Mouse (Mus musculus) liver, postnatal 0 days (tissue): ENCODE data around the gene Gtf2ird1. TPM values are rescaled to one million over a fixed set of nuclear protein-coding genes. Genes with fewer than 3 reads are reported as not detected.

Source experiments
- ATAC-seq: fragments of 200-750 bp; cut with Nextera tagmentation; 2 replicates; pipeline ENCODE4 v1.8.0; 2017; ENCODE audit warnings: mild to moderate bottlenecking, moderate library complexity
- DNase-seq: peaks from one replicate; pipeline ENCODE4 v3.0.0-alpha.2; 2016
- H3K27ac ChIP-seq: fragments of 300-500 bp; sonication (generic); 2 replicates; pipeline ENCODE4 v1.5.1; 2014; ENCODE audit warnings: antibody characterized with exemption, moderate library complexity, mild to moderate bottlenecking, low read depth
- H3K27me3 ChIP-seq: fragments of 300-500 bp; sonication (generic); 2 replicates; pipeline ENCODE4 v1.6.1; 2014; ENCODE audit warnings: low read length, control low read depth, mixed read lengths; ENCODE audit not compliant: insufficient read depth
- H3K36me3 ChIP-seq: fragments of 300-500 bp; sonication (generic); replicated peaks from 2 replicates; pipeline ENCODE4 v1.6.1; 2014; ENCODE audit warnings: mild to moderate bottlenecking, control low read depth, low read length, moderate library complexity, mixed read lengths; ENCODE audit not compliant: insufficient read depth
- H3K4me1 ChIP-seq: fragments of 300-500 bp; sonication (generic); 2 replicates; pipeline ENCODE4 v1.6.1; 2014; ENCODE audit warnings: antibody characterized with exemption, mild to moderate bottlenecking, control low read depth; ENCODE audit not compliant: insufficient read depth
- H3K4me2 ChIP-seq: fragments of 300-500 bp; sonication (generic); 2 replicates; pipeline ENCODE4 v1.6.1; 2014; ENCODE audit warnings: low read depth, mild to moderate bottlenecking, low read length, moderate library complexity, mixed read lengths
- H3K4me3 ChIP-seq: fragments of 300-500 bp; sonication (generic); 2 replicates; pipeline ENCODE4 v1.5.1; 2014; ENCODE audit warnings: low read depth, low read length
- H3K9ac ChIP-seq: fragments of 300-500 bp; sonication (generic); replicated peaks from 2 replicates; pipeline ENCODE4 v1.6.1; 2014; ENCODE audit warnings: mild to moderate bottlenecking, moderate library complexity
- H3K9me3 ChIP-seq: fragments of 300-500 bp; sonication (generic); 2 replicates; pipeline ENCODE4 v1.6.1; 2016; ENCODE audit warnings: mild to moderate bottlenecking, control low read depth, low read length, mixed read lengths
- CTCF ChIP-seq: sonication (generic); IDR thresholded peaks from 2 replicates; pipeline ENCODE4 v1.5.1; 2016; ENCODE audit warnings: antibody characterized with exemption, low read depth
- EP300 ChIP-seq: IDR thresholded peaks from 2 replicates; pipeline ENCODE4 v1.6.1; 2016; ENCODE audit warnings: antibody characterized with exemption, low read depth, mild to moderate bottlenecking
- WGBS: fragments of 180-500 bp; shearing (Covaris S2); extraction: QIAGEN DNeasy Blood & Tissue Kit; methylation state at CpG from one replicate; pipeline ENCODE4 v1.1.7; 2014; ENCODE audit not compliant: insufficient replicate concordance; 5-methylcytosine and 5-hydroxymethylcytosine counted together
- polyA plus RNA-seq: library from polyadenylated mRNA; unstranded; fragments of >200 nt; fragmentation: Nextera tagmentation; extraction: Ambion mirVana; gene quantifications from 2 replicates; pipeline ENCODE4 v1.2.1, GENCODE M21; 2015

The Gtf2ird1 gene
- polyA plus RNA-seq, 1 experiment from 2014 or later = 10.0 TPM

- Histone ChIP-seq H3K27me3 (no peaks in the 10 kb centered on the region), H3K36me3 (no peaks in the 10 kb centered on the region), H3K4me3 (no peak overlapping the region), H3K4me2 (no peak overlapping the region), H3K9me3 (peaks cover 4% of the 10 kb centered on the region; the same call in 1 of the 2 replicates), H3K27ac (no peak overlapping the region), H3K4me1 (peaks cover 10% of the 10 kb centered on the region), H3K9ac (no peak overlapping the region)
- TF ChIP-seq CTCF = no peak
- TF ChIP-seq EP300 = no peak
- WGBS = 68% methylated on average over 6 of the region's 6 CpGs
- ATAC-seq (no peak), DNase-seq (no peak)
Measured at GRCm38 (mm10) chr5:134438676-134439425, 17.7 kb downstream of the Gtf2ird1 start.

DNA sequence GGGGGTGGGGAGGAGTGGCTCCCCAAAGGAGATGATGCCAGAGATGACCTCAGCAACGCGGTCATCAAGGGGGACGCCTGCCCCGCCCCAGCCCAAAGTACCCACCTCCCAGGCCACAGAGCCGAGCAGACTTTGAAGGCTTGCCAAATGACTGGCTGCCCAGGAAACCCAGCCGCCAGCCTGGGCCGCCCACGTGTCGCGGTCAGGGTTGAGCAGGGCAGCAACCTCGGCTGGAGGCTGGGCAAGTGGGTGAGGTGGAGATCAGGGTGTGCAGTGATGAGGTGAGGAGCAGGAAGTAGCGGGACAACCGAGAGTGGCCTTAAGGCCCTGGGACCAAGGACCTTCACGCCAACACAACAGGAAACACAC, 19.1 kb downstream of the Gtf2ird1 start:
- no peak overlapping the region for H3K27ac ChIP-seq
- no peaks in the 10 kb centered on the region for H3K36me3 ChIP-seq
- 61% methylated on average over 14 of the region's 14 CpGs for WGBS
- TF ChIP-seq CTCF (no peak), EP300 (no peak)
- DNase-seq (peak; percentile 63), ATAC-seq (peak; percentile 63)
- no peaks in the 10 kb centered on the region for H3K27me3 ChIP-seq
- no peak overlapping the region for H3K4me3 ChIP-seq
- H3K4me2 ChIP-seq = no peak overlapping the region
- H3K9ac ChIP-seq = no peak overlapping the region
- H3K9me3 ChIP-seq = no peaks in the 10 kb centered on the region
- peaks cover 20% of the 10 kb centered on the region for H3K4me1 ChIP-seq

- no peaks in the 10 kb centered on the region for H3K27me3 ChIP-seq
- H3K4me1 ChIP-seq = peaks cover 22% of the 10 kb centered on the region
- H3K9me3 ChIP-seq = no peaks in the 10 kb centered on the region
- WGBS = 83% methylated on average over 13 of the region's 13 CpGs
- no peak for TF ChIP-seq EP300
- no peak for DNase-seq
- ATAC-seq = no peak
- H3K27ac ChIP-seq = no peak overlapping the region; the same call in 1 of the 2 replicates
- no peaks in the 10 kb centered on the region for H3K36me3 ChIP-seq
- H3K4me2 ChIP-seq = no peak overlapping the region
- no peak overlapping the region for H3K4me3 ChIP-seq
- H3K9ac ChIP-seq = no peak overlapping the region
Measured at GRCm38 (mm10) chr5:134436782-134437458, 19.6 kb downstream of the Gtf2ird1 start.

DNA sequence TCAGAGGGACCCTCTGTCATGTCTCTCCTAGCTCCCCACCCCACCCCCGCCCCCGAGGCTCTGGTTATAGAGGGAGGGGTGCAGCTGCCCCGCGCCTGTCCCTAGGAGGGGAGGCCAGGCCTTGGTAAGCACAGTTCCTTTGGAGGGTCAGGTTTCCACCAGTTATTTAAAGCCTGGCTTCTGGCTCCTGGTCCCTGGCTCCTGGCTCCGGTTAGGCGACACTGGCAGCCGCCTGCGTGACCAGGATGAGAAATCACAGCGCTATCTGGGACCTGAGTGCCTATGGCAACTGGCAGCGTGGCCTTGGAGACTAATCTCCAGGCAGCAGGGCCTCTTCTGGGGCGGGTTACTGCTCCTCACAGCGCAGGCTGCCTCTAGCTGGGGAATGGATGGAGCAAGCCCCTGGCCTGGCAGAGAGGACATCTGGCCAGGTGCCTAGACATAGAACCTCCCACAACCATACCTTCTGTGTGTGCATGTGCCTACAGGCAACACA, 20.6 kb downstream of the Gtf2ird1 start:
- 71% methylated on average over 12 of the region's 12 CpGs for WGBS
- H3K27me3 ChIP-seq = no peaks in the 10 kb centered on the region
- DNase-seq (peak; percentile 26), ATAC-seq (no peak)
- TF ChIP-seq CTCF = no peak
- no peak for TF ChIP-seq EP300
- H3K36me3 ChIP-seq = no peaks in the 10 kb centered on the region
- no peak overlapping the region for H3K4me2 ChIP-seq
- no peaks in the 10 kb centered on the region for H3K9me3 ChIP-seq
- H3K27ac ChIP-seq = no peak overlapping the region
- no peak overlapping the region for H3K9ac ChIP-seq
- no peak overlapping the region for H3K4me3 ChIP-seq
- peaks cover 22% of the 10 kb centered on the region for H3K4me1 ChIP-seq

GRCm38 (mm10) chr5:134433137-134433536, 23.4 kb downstream of the Gtf2ird1 start:
- no peak overlapping the region for H3K9ac ChIP-seq
- TF ChIP-seq CTCF = no peak
- TF ChIP-seq EP300 = peak; percentile 46; the same call in 1 of the 2 replicates
- ATAC-seq = peak; percentile 85

DNA sequence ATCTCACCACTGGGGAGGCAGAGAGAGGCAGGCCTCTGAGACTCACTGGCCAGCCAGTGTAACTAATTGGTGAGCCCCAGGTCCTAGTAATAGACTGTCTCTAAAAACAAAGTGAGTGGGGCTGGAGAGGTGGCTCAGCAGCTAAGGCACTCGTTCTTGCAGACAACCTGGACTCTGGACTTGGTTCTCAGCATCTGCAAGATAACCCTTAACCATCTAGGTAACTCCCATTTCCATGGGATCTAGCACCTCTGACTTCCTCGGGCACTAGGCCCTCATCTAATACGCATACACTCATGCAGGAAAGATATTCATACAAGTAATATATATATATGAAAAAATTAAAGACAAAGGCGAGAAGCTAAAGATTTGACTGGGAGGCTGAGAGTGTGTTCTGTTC, 26.4 kb downstream of the Gtf2ird1 start:
- H3K9ac ChIP-seq = no peak overlapping the region
- TF ChIP-seq CTCF = no peak
- no peak for ATAC-seq
- DNase-seq = no peak
- no peak overlapping the region for H3K4me2 ChIP-seq
- H3K36me3 ChIP-seq = no peaks in the 10 kb centered on the region
- WGBS = 74% methylated on average over 4 of the region's 4 CpGs
- H3K9me3 ChIP-seq = no peaks in the 10 kb centered on the region
- peaks cover 12% of the 10 kb centered on the region for H3K4me1 ChIP-seq
- H3K27me3 ChIP-seq = no peaks in the 10 kb centered on the region
- no peak overlapping the region for H3K27ac ChIP-seq
- H3K4me3 ChIP-seq = no peak overlapping the region

More at GRCm38 (mm10) chr5:134433137-134433536, 23.4 kb downstream of the Gtf2ird1 start:
- H3K4me2 ChIP-seq = no peak overlapping the region
- peak; percentile 62 for DNase-seq
- peak overlapping the region; percentile 81 for H3K27ac ChIP-seq
- H3K4me1 ChIP-seq = peaks cover 15% of the 10 kb centered on the region
- H3K36me3 ChIP-seq = no peaks in the 10 kb centered on the region
- H3K27me3 ChIP-seq = no peaks in the 10 kb centered on the region
- H3K9me3 ChIP-seq = no peaks in the 10 kb centered on the region
- H3K4me3 ChIP-seq = no peak overlapping the region
- WGBS = 60% methylated on average over 10 of the region's 10 CpGs
